Mouse (Mus musculus) stomach, postnatal 0 days (tissue): ENCODE measurements around the gene Rprd1b.

Source experiments
- CTCF ChIP-seq: IDR thresholded peaks from 2 replicates; pipeline ENCODE4 v1.5.1; 2016; ENCODE audit warnings: antibody characterized with exemption, low read depth, mild to moderate bottlenecking, moderate library complexity
- EP300 ChIP-seq: optimal IDR thresholded peaks from 2 replicates; pipeline ENCODE3; 2016; ENCODE audit warnings: antibody characterized with exemption

- TF ChIP-seq CTCF (no peak), EP300 (no peak)
Observed at GRCm38 (mm10) chr2:157998817-157999216, 29.5 kb upstream of the Rprd1b start.
